Mouse (Mus musculus): ENCODE data around the gene Hmgb1.
A peak's percentile ranks its signal among the peaks of the same experiment; 100 is the strongest.

Gene Hmgb1

DNA sequence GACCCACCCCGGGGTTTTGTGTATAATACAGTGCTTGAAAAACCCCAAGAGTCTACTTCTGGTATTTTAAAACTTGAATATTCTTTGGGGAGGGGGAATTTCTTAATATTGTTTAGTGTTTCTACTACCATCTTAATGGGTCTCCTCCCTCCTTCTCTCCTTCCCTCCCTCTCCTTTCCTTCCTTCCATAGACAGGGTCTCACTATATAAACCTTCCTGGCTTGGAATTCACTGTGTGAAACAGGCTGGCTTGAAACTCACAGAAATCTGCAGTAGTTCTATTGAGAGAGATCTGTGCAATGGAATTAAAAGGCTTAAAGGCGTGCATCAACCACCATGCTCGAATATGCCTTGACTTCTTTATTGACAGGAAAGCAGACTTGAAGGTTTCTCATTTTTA lies 1.5 kb upstream of the Hmgb1 start:
- no peak for DNase-seq (ENCODE audit: low read depth)

DNA sequence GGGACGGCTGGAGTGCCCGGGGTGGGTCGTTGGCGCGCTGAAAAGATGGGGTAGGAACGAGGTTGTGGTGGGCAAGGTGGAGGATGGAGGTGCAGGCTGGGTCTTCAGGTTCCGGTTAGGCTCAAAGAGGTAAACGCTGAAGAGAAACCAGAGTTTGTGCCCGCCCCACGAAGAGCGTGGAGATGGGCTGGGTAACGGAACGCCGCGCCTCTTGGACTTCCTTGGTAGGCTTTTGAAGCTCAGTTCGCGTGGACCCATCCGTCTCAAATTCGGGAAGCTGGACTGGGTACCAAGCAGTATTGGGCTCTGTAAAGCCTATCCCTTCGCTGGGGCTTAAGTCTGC lies 526 bp upstream of the Hmgb1 start:
- DNase-seq (ENCODE audit: low read depth): no peak

DNA sequence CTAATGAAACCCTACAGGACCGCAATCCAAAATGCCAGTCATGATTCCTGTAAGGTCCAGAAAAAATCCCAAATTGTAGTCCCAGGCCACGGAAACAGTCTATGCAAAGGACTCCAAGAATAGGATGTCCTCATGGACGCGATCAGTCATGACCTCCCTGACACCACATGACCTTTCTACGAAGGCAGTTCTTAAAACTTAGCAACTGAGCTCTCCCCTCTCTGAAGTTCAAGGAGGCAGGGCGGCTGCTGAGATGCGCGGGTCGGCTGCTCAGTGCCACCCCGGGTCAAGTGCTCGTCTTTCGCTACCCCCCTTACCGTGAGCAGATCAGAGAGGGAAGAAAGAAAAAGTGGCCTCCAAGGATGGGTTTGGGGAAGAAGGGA lies 577 bp downstream of the Hmgb1 start:
- peak; percentile 49 for DNase-seq (ENCODE audit: low read depth)

DNA sequence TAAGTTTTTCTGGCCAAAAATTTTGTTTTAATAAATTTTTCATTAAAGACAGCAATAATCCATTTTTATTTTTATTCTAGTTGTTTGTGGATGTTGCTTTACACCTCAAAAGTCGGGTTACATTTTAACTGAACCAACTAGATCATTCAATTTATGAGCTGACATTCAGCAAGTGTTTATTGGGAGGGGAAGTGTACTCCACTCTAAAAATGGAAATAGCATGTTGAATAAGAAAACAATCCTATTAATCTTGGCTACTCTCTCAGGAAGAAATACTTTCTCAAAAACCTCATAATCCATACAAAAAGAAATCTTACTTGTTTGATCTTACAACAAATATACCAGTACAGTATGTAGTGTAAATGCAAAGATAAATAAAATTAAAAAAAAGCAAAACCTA lies 1.2 kb downstream of the Hmgb1 start:
- no peak for DNase-seq (ENCODE audit: low read depth)

DNA sequence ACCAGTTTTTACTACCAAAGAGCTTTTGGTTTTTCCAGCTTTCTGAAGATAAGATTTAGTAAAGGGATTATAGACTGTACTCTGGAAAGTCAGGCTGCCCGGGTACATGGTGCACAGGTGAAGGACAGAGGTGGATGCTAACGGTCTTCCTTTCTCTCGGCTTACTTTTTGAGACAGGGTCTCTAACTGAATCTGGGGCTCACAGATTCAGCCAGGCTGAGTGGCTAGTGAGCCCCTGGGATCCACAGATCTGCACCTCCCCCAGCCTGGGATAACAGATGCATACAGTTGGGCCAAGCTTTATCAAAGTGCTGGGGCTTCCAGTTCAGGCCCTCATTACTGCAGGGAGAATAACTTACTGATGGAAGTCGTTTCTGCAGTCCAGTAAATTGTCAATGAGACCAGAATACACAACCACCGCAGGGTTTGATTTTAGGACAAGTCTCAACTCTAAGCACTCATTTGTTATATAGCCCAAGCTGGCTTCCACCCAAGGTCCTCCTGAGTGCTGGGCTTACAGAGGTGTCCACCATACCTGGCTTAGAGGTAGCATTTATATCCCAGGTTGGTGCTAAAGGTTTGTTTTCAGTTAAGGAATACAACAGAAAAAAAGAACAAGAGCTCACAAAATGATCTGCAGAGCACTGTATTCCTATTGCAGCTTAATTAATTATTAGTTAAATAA lies 2.0 kb downstream of the Hmgb1 start:
- no peak for DNase-seq (ENCODE audit: low read depth)

- DNase-seq (ENCODE audit: low read depth): no peak
Measured at GRCm38 (mm10) chr5:149179826-149180225, 4.5 kb downstream of the Hmgb1 start.

DNA sequence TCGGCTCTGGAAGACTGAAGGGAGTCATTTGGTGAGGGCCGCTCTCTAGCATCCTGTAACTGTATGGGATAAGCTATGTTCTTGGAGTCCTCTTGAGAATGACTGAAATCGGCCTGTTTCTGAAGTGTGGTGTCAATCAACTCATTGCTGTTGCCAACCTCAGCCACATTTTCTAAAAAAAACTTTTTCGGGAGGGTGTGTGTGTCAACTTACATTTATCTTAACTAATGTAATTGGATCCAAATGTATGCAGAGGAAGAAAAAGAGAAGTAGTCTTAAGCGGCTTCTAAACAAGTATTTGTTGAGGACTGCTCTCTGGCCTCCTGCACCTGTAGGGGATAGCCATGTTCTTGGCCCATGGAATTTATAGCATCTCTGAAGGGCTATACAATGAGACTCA lies 6.2 kb downstream of the Hmgb1 start:
- no peak for DNase-seq (ENCODE audit: low read depth)

- no peak for DNase-seq (ENCODE audit: low read depth)
Measured at GRCm38 (mm10) chr5:149175736-149176135, 8.6 kb downstream of the Hmgb1 start.

DNA sequence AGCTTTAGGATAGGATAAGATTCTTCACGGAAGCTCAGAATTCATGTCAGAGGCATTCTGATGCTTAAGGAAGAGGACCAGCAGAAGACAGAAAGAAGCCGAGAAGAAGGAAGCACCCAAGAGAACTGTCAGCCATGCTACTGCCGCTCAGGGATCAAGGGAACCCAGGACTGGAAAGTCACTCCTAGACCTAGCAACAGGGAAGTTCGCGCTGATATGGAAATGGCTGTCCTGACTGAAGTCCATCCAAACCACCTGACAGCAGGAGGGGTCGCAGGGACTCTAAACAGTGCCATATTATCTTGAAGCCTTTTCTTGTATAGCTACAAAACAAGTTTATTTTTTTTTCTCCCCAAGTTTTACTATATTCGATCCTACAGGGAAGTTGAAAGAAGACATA lies 9.8 kb downstream of the Hmgb1 start:
- DNase-seq (ENCODE audit: low read depth): no peak

GRCm38 (mm10) chr5:149172246-149172645 lies 12.0 kb downstream of the Hmgb1 start:
- no peak for DNase-seq (ENCODE audit: low read depth)

- DNase-seq (ENCODE audit: low read depth): no peak
Measured at GRCm38 (mm10) chr5:149170841-149171588, 13.3 kb downstream of the Hmgb1 start.

GRCm38 (mm10) chr5:149168816-149169215 lies 15.5 kb downstream of the Hmgb1 start:
- DNase-seq (ENCODE audit: low read depth): no peak

DNA sequence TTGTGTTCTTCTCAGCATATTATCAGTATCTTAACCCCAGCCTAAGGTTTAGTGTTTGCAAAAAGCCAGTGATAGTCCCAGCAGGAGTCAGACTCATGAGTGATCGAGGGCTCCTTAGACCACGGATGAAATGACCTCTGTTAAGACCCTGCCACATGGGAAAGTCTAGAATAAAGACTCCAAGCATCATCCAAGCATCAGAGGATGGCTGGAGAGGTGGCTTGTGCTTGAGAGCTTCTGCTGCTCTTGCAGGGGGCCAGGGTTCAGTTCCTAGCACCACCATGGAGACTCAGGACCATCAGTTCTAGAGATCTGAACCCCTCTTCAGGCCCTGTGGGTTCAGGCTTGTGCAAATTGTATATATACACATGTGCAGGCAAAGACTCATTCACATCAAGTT lies 16.2 kb downstream of the Hmgb1 start:
- DNase-seq (ENCODE audit: low read depth): no peak

GRCm38 (mm10) chr5:149166011-149166410 lies 18.3 kb downstream of the Hmgb1 start:
- no peak for DNase-seq (ENCODE audit: low read depth)

DNA sequence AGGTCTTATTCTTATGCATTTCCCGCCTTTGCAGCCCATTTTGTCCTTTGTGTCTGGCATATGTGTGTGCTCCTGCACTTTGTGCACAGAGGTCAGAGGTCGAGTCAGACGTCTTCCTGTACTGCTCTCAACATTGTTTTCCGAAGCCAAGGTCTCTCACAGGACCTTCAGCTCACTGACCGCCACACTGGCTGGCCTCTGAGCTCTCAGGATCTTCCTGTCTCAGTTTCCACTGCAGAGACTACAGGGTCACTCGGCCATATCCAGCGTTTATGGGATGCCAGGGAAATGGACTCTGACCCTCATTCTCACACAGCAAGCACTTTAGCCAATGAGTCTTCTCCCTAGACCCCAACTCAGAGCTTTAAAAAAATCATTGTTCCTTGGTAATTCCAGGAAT lies 19.4 kb downstream of the Hmgb1 start:
- DNase-seq (ENCODE audit: low read depth): no peak

GRCm38 (mm10) chr5:149162890-149163289 lies 21.4 kb downstream of the Hmgb1 start:
- DNase-seq (ENCODE audit: low read depth): peak; percentile 20

- DNase-seq (ENCODE audit: low read depth): no peak
Measured at GRCm38 (mm10) chr5:149160469-149160868, 23.8 kb downstream of the Hmgb1 start.

DNA sequence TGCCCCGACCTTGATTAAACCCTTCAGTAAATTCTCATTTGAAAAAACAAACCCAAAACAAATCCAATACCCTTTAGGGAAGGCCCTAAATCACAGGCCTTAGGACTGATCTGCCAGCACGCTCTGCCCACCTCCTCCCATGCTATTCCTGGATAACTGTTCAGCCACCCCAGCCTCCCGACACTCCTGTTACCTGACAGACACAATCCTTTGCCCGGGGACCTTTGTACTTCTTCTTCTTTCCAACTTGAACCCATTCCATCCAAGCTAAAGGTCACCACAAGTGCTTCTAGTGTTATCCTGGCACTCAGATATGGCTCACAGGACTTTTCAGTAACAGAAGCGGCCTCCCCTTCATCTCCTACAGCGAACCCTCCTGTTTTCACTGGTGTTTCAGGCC lies 25.3 kb downstream of the Hmgb1 start:
- DNase-seq (ENCODE audit: low read depth): no peak

DNA sequence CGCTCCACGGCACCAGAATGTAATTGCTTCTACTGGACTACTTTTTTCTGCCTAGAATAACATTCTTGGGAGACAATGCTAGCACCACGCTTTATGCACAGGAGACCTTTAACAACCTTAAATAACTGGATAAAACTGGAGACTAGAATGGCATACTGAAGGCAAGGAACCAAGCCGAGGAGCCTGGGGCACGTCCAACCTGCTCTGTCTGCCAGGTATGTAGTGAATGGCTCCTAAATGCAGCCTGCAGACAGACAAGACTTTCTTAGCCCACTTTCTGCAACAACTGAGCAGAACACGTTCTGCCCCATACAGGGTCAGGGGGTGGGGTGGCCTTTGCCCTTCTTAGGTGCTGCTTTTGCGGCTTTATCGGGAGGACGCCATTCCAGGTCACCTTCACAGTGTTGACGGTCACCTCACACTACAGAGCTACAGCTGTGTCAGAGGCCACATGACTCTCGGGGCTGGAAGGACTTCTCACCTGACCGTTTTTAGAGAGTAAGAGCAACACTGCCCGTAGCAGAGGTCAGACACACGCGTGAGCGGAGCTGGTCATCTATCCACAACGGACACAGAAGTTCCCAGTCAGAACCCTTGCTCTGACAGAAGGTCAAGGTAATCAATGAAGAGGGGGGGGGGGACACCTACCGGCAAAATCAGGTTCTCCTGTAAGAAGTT lies 27.3 kb downstream of the Hmgb1 start:
- no peak for DNase-seq (ENCODE audit: low read depth)

- no peak for DNase-seq (ENCODE audit: low read depth)
Measured at GRCm38 (mm10) chr5:149152774-149153155, 31.5 kb downstream of the Hmgb1 start.

DNA sequence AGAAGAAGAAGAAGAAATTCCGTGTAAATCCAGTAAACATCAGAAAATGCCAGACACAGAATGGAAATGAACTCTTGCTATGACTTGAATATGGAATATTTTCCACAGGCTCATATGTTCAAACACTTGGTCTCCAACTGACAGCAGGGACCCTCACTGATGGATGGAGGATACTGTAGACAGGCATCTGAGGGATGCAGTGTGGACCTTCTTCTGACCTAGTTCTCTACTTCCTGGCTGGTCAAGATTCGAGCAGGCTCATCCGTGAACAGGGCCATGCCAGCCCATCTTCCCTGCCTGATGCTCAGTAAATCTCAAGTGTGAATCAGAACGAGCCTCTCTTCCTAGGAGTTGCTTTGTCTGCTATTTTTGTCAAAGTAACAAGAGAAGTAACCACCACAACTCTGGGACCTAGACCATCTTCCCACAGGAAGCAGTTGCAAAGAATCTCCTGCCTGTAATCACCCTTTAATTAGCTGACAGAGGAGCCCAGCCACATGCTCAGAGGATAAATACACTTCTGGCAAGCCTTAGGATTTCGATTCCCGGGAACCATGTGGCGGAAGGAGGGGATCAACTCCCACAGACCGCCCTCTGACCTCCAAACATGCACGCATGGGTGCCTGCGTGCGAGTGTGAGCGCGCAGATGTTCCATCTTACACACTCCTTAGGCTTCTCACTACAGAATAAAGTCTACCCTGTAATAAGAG lies 32.1 kb downstream of the Hmgb1 start:
- no peak for DNase-seq (ENCODE audit: low read depth)

- DNase-seq (ENCODE audit: low read depth): no peak
Measured at GRCm38 (mm10) chr5:149150882-149151281, 33.4 kb downstream of the Hmgb1 start.
